Mouse (Mus musculus) bone marrow macrophage, adult 2 months (primary cell): Measurements from ENCODE around the gene Kcnk4.

Source experiments
- CTCF ChIP-seq: IDR thresholded peaks from 2 replicates; pipeline ENCODE4 v1.5.1; 2012; ENCODE audit warnings: low read depth, mild to moderate bottlenecking, low read length, moderate library complexity
- POLR2A ChIP-seq: IDR thresholded peaks from 2 replicates; pipeline ENCODE4 v1.6.1; 2012; ENCODE audit warnings: mild to moderate bottlenecking, low read depth, low read length, borderline replicate concordance

DNA sequence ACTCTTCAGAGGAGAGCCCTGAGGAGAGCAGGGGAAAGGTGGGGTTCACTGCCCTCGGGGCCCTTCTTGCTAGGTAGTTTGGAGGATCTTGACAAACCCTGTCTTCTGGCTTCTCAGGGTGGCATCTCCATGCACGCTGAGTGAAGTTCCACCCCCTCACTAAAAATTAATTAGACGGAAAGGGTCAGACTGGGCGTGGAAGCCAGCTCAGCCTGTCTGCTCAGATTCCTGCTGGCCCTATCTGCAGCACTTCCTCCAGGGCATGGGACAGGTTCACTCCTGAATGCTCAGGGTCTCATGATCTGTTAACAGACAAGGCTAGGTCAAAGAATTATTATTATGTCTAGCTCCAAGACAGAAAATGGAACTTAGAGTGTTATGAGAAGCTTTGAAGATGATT lies 41.8 kb downstream of the Kcnk4 start:
- TF ChIP-seq CTCF, result no peak
- TF ChIP-seq POLR2A, result no peak
